Mouse (Mus musculus) hindlimb bud, embryonic 11.5 days (tissue): ENCODE measurements around the gene Trmt5.

Source experiments
- DNase-seq: peaks from one replicate; pipeline ENCODE4 v3.0.0-alpha.2; 2012; ENCODE audit warnings: low read depth, low spot score; ENCODE audit errors: extremely low spot score

Gene Trmt5

GRCm38 (mm10) chr12:73269933-73270332 lies 16.6 kb downstream of the Trmt5 start:
- no peak for DNase-seq

- DNase-seq = no peak
Observed at GRCm38 (mm10) chr12:73269531-73269930, 17.0 kb downstream of the Trmt5 start.

GRCm38 (mm10) chr12:73268497-73268896 lies 18.0 kb downstream of the Trmt5 start:
- DNase-seq = no peak

GRCm38 (mm10) chr12:73266597-73266996 lies 19.9 kb downstream of the Trmt5 start:
- no peak for DNase-seq

- DNase-seq = no peak
Observed at GRCm38 (mm10) chr12:73265381-73265978, 21.0 kb downstream of the Trmt5 start.

GRCm38 (mm10) chr12:73260339-73260738 lies 26.2 kb downstream of the Trmt5 start:
- no peak for DNase-seq

- DNase-seq = no peak
Observed at GRCm38 (mm10) chr12:73259269-73259668, 27.2 kb downstream of the Trmt5 start.

GRCm38 (mm10) chr12:73255006-73255405 lies 31.5 kb downstream of the Trmt5 start:
- DNase-seq = no peak

- DNase-seq = no peak
Observed at GRCm38 (mm10) chr12:73245687-73246086, 40.8 kb downstream of the Trmt5 start.

GRCm38 (mm10) chr12:73241960-73242359 lies 44.5 kb downstream of the Trmt5 start:
- DNase-seq = no peak

GRCm38 (mm10) chr12:73232586-73232985 lies 53.9 kb downstream of the Trmt5 start:
- peak; percentile 30 for DNase-seq

- DNase-seq = no peak
Observed at GRCm38 (mm10) chr12:73231552-73231951, 55.0 kb downstream of the Trmt5 start.

- DNase-seq = no peak
Observed at GRCm38 (mm10) chr12:73230196-73230595, 56.3 kb downstream of the Trmt5 start.
